Mouse (Mus musculus): ENCODE results near the gene Plch2. TPM values are rescaled to one million over a fixed set of nuclear protein-coding genes. Genes with fewer than 3 reads are reported as not detected.

Plch2 gene
- polyA plus RNA-seq, 2 experiments = 0.04 to 0.09 TPM

DNA sequence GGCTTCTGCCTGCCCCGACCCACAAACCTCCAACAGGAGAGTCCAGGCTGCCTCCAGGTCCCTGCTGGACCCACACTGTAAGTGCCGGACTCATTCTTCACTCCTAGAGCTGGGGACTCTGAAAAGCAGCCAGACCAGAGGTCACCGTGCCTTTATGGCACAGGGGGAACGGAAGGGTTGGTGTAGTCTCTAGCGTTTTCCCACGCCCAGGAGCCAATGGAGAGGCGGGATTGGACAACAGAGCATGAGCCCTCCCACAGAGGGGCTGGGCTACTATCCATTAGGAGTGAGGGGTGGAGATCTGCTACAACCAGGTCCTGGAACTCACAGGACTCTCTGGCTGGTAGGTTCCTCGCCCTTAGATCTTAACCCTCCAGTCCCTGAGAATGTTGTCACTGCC, 110.3 kb downstream of the Plch2 start:
- Histone ChIP-seq H3K36me3 (replicated peaks; ENCODE audit: control insufficient read depth, insufficient read depth, low read depth) (no peaks in the 10 kb centered on the region), H3K4me2 (ENCODE audit: low read depth) (peak overlapping the region; percentile 32; the same call in 1 of the 2 replicates), H3K27ac (no peak overlapping the region), H3K9me3 (ENCODE audit: control insufficient read depth, low read length) (no peaks in the 10 kb centered on the region), H3K4me3 (ENCODE audit: insufficient read depth in 1 of 2, low read depth in 2 of 2, low read length in 2 of 2) (no peak overlapping the region), H3K4me1 (replicated peaks; ENCODE audit: control insufficient read depth in 2 of 2, insufficient read depth in 2 of 2, low read length in 1 of 2) (peaks cover 5 to 7% of the 10 kb centered on the region in 2 experiments), H3K27me3 (ENCODE audit: control insufficient read depth, insufficient read depth, low read length) (peaks cover 30% of the 10 kb centered on the region), H3K9ac (replicated peaks) (no peak overlapping the region)
- DNase-seq (ENCODE audit: low read depth in 3 of 3, low spot score in 3 of 3) (no peak), ATAC-seq (ENCODE audit: insufficient read depth) (peak; percentile 21; the same call in 1 of the 2 replicates)
- no peak for TF ChIP-seq CTCF (IDR thresholded peaks at IDR 0.05; ENCODE audit: low read depth)
- no peak for TF ChIP-seq EP300 (IDR thresholded peaks at IDR 0.05; ENCODE audit: low read depth)
- 6% methylated on average over 8 of the region's 8 CpGs for WGBS (ENCODE audit: insufficient replicate concordance)

DNA sequence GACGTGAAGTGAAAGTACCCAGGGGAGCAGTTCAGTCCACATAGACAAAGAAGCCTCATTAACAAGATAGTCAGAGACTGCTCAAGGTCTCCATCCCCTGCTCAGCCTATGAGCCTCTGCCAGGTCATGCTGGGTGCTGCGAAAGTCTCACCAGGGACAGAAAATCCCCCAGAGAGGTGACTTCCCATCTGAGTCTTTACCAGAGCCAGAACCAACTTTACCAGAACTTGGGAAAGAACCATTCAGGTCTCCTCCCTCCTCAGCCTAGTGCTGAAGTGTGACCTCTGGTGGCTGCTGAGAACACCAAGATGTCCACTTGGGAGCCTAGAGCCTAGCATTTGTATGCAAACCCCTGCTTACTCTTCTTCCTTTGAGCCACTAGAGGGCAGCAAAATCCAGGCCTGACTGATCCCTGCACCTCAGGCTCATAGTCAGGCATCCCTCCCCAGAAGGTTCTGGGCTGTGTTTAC, 112.4 kb downstream of the Plch2 start:
- 17% methylated on average over 2 of the region's 2 CpGs for WGBS (ENCODE audit: insufficient replicate concordance)
- Histone ChIP-seq H3K27ac (peak overlapping the region; percentile 44), H3K27me3 (ENCODE audit: control insufficient read depth, insufficient read depth, low read length) (peaks cover 15% of the 10 kb centered on the region)

GRCm38 (mm10) chr4:154943323-154944039, 113.1 kb downstream of the Plch2 start:
- peak overlapping the region; percentile 44 for H3K27ac ChIP-seq
- peak overlapping the region; percentile 34 for H3K9ac ChIP-seq (replicated peaks)
- TF ChIP-seq CTCF (IDR thresholded peaks at IDR 0.05; ENCODE audit: low read depth) (no peak), EP300 (IDR thresholded peaks at IDR 0.05; ENCODE audit: low read depth) (no peak)

More for the DNA sequence above, 112.4 kb downstream of the Plch2 start:
- peak; percentile 45 for TF ChIP-seq EP300 (IDR thresholded peaks at IDR 0.05; ENCODE audit: low read depth)
- peak; percentile 99 for TF ChIP-seq CTCF (IDR thresholded peaks at IDR 0.05; ENCODE audit: low read depth)
- H3K9me3 ChIP-seq (ENCODE audit: control insufficient read depth, low read length) = no peaks in the 10 kb centered on the region
- H3K4me3 ChIP-seq (ENCODE audit: insufficient read depth in 1 of 2, low read depth in 2 of 2, low read length in 2 of 2) = no peak overlapping the region
- peak overlapping the region; percentile 34 for H3K9ac ChIP-seq (replicated peaks)
- peak; percentile 84 for ATAC-seq (ENCODE audit: insufficient read depth)
- H3K4me2 ChIP-seq (ENCODE audit: low read depth) = no peak overlapping the region
- DNase-seq (ENCODE audit: low read depth in 3 of 3, low spot score in 3 of 3) = peak; percentile 87 to 88 (median 88)
- peaks cover 5 to 7% of the 10 kb centered on the region in 2 experiments for H3K4me1 ChIP-seq (replicated peaks; ENCODE audit: control insufficient read depth in 2 of 2, insufficient read depth in 2 of 2, low read length in 1 of 2)
- no peaks in the 10 kb centered on the region for H3K36me3 ChIP-seq (replicated peaks; ENCODE audit: control insufficient read depth, insufficient read depth, low read depth)

GRCm38 (mm10) chr4:154942632-154943322, 113.8 kb downstream of the Plch2 start:
- DNase-seq (ENCODE audit: low read depth in 3 of 3, low spot score in 3 of 3) = no peak
- Histone ChIP-seq H3K4me1 (replicated peaks; ENCODE audit: control insufficient read depth in 2 of 2, insufficient read depth in 2 of 2, low read length in 1 of 2) (peaks cover 5 to 7% of the 10 kb centered on the region in 2 experiments), H3K27ac (no peak overlapping the region), H3K4me2 (ENCODE audit: low read depth) (no peak overlapping the region), H3K36me3 (replicated peaks; ENCODE audit: control insufficient read depth, insufficient read depth, low read depth) (no peaks in the 10 kb centered on the region), H3K4me3 (ENCODE audit: insufficient read depth in 1 of 2, low read depth in 2 of 2, low read length in 2 of 2) (no peak overlapping the region), H3K9ac (replicated peaks) (no peak overlapping the region), H3K9me3 (ENCODE audit: control insufficient read depth, low read length) (no peaks in the 10 kb centered on the region), H3K27me3 (ENCODE audit: control insufficient read depth, insufficient read depth, low read length) (peaks cover 4% of the 10 kb centered on the region)
- no peak for ATAC-seq (ENCODE audit: insufficient read depth)
- TF ChIP-seq CTCF (IDR thresholded peaks at IDR 0.05; ENCODE audit: low read depth) (no peak), EP300 (IDR thresholded peaks at IDR 0.05; ENCODE audit: low read depth) (no peak)
- WGBS (ENCODE audit: insufficient replicate concordance) = 75% methylated on average over 10 of the region's 10 CpGs

More at GRCm38 (mm10) chr4:154943323-154944039, 113.1 kb downstream of the Plch2 start:
- H3K36me3 ChIP-seq (replicated peaks; ENCODE audit: control insufficient read depth, insufficient read depth, low read depth) = no peaks in the 10 kb centered on the region
- DNase-seq (ENCODE audit: low read depth in 3 of 3, low spot score in 3 of 3) (no peak), ATAC-seq (ENCODE audit: insufficient read depth) (no peak)
- WGBS (ENCODE audit: insufficient replicate concordance) = 71% methylated on average over 6 of the region's 6 CpGs
- no peak overlapping the region for H3K4me3 ChIP-seq (ENCODE audit: insufficient read depth in 1 of 2, low read depth in 2 of 2, low read length in 2 of 2)
- H3K4me1 ChIP-seq (replicated peaks; ENCODE audit: control insufficient read depth in 2 of 2, insufficient read depth in 2 of 2, low read length in 1 of 2) = peaks cover 5 to 7% of the 10 kb centered on the region in 2 experiments
- H3K27me3 ChIP-seq (ENCODE audit: control insufficient read depth, insufficient read depth, low read length) = peaks cover 8% of the 10 kb centered on the region
- H3K4me2 ChIP-seq (ENCODE audit: low read depth) = no peak overlapping the region
- H3K9me3 ChIP-seq (ENCODE audit: control insufficient read depth, low read length) = no peaks in the 10 kb centered on the region

GRCm38 (mm10) chr4:154941831-154942230, 114.8 kb downstream of the Plch2 start:
- ATAC-seq (ENCODE audit: insufficient read depth) (no peak), DNase-seq (ENCODE audit: low read depth in 3 of 3, low spot score in 3 of 3) (no peak)
- H3K27ac ChIP-seq = no peak overlapping the region
- H3K27me3 ChIP-seq (ENCODE audit: control insufficient read depth, insufficient read depth, low read length) = peaks cover 4% of the 10 kb centered on the region
- TF ChIP-seq EP300 (IDR thresholded peaks at IDR 0.05; ENCODE audit: low read depth) (no peak), CTCF (IDR thresholded peaks at IDR 0.05; ENCODE audit: low read depth) (no peak)
- WGBS (ENCODE audit: insufficient replicate concordance) = 77% methylated on average over 5 of the region's 5 CpGs
- no peaks in the 10 kb centered on the region for H3K9me3 ChIP-seq (ENCODE audit: control insufficient read depth, low read length)
- H3K4me1 ChIP-seq (replicated peaks; ENCODE audit: control insufficient read depth in 2 of 2, insufficient read depth in 2 of 2, low read length in 1 of 2) = peaks cover 5 to 7% of the 10 kb centered on the region in 2 experiments
- no peak overlapping the region for H3K4me3 ChIP-seq (ENCODE audit: insufficient read depth in 1 of 2, low read depth in 2 of 2, low read length in 2 of 2)
- no peak overlapping the region for H3K9ac ChIP-seq (replicated peaks)
- H3K4me2 ChIP-seq (ENCODE audit: low read depth) = no peak overlapping the region
- no peaks in the 10 kb centered on the region for H3K36me3 ChIP-seq (replicated peaks; ENCODE audit: control insufficient read depth, insufficient read depth, low read depth)

All from liver, embryonic 14.5 days (tissue).